Mouse (Mus musculus) CH12.LX (cell line): Measurements from ENCODE around the gene Fam3c. TPM values are rescaled to one million over a fixed set of nuclear protein-coding genes. Genes with fewer than 3 reads are reported as not detected.

ENCODE experiments used
- DNase-seq: peaks from one replicate; pipeline ENCODE4 v3.0.0-alpha.2; 2013; ENCODE audit errors: extremely low read depth
- H3K27ac ChIP-seq: 2 replicates; pipeline ENCODE4 v1.5.1; 2012; ENCODE audit warnings: low read depth, mild to moderate bottlenecking, control low read depth, moderate library complexity; ENCODE audit not compliant: insufficient read depth
- H3K27me3 ChIP-seq: replicated peaks from 2 replicates; pipeline ENCODE3; 2012; ENCODE audit warnings: inconsistent platforms
- H3K36me3 ChIP-seq, 2 experiments: replicated peaks in 1 of 2; 2 replicates each; pipeline versions ENCODE3 to v1.6.1; 2012; ENCODE audit warnings: inconsistent platforms in 1 of 2, low read length in 1 of 2, mild to moderate bottlenecking in 1 of 2, mixed read lengths in 1 of 2, moderate library complexity in 1 of 2; ENCODE audit not compliant: control insufficient read depth in 1 of 2, insufficient read depth in 1 of 2
- H3K4me1 ChIP-seq, 2 experiments: 2 replicates each; pipeline ENCODE4 v1.6.1; 2012; ENCODE audit warnings: inconsistent platforms in 1 of 2, moderate library complexity in 1 of 2; ENCODE audit not compliant: insufficient read depth in 2 of 2, control insufficient read depth in 1 of 2
- H3K4me2 ChIP-seq: 2 replicates; pipeline ENCODE4 v1.6.1; 2012; ENCODE audit warnings: low read depth, mild to moderate bottlenecking, control low read depth; ENCODE audit not compliant: poor library complexity, insufficient read depth, severe bottlenecking
- H3K4me3 ChIP-seq, 3 experiments: fragments of 150-350 bp in 1 of 3; sonication (generic) in 1 of 3; replicated peaks in 1 of 3; 2 replicates each; pipeline versions ENCODE3 to v1.5.1; 2011 to 2012; ENCODE audit warnings: low read depth in 2 of 3, low read length in 2 of 3, mild to moderate bottlenecking in 2 of 3, moderate library complexity in 2 of 3, control low read depth in 1 of 3, improper control_type of control experiment in 1 of 3, inconsistent platforms in 1 of 3, mixed read lengths in 1 of 3; ENCODE audit not compliant: poor library complexity in 1 of 3
- H3K79me2 ChIP-seq: replicated peaks from 2 replicates; pipeline ENCODE4 v1.6.1; 2012; ENCODE audit warnings: mild to moderate bottlenecking, moderate library complexity; ENCODE audit not compliant: control insufficient read depth, poor library complexity, insufficient read depth, severe bottlenecking; ENCODE audit errors: extremely low read depth
- H3K9ac ChIP-seq: 2 replicates; pipeline ENCODE4 v1.6.1; 2012; ENCODE audit warnings: low read depth, mild to moderate bottlenecking, control low read depth, moderate library complexity; ENCODE audit not compliant: insufficient read depth
- H3K9me3 ChIP-seq: replicated peaks from 2 replicates; pipeline ENCODE3; 2012; ENCODE audit warnings: low read length, inconsistent platforms, mixed read lengths
- CHD1 ChIP-seq: IDR thresholded peaks from 2 replicates; pipeline ENCODE4 v1.6.1; 2012; ENCODE audit warnings: low read depth, low read length, improper control_type of control experiment, inconsistent platforms
- CHD2 ChIP-seq: IDR thresholded peaks from 2 replicates; pipeline ENCODE4 v1.6.1; 2011; ENCODE audit warnings: low read length, improper control_type of control experiment
- CTCF ChIP-seq, 2 experiments: IDR thresholded peaks in 1 of 2; conservative IDR thresholded peaks in 1 of 2; 2 replicates each; pipeline ENCODE4 v1.5.1; 2011 to 2012; ENCODE audit warnings: low read depth in 2 of 2, low read length in 2 of 2, improper control_type of control experiment in 1 of 2, inconsistent platforms in 1 of 2, mild to moderate bottlenecking in 1 of 2, moderate library complexity in 1 of 2
- E2F4 ChIP-seq: IDR thresholded peaks from 2 replicates; pipeline ENCODE4 v1.6.1; 2011; ENCODE audit warnings: low read depth, low read length, improper control_type of control experiment; ENCODE audit not compliant: insufficient replicate concordance
- GABPA ChIP-seq: IDR thresholded peaks from 2 replicates; pipeline ENCODE4 v1.6.1; 2012; ENCODE audit warnings: low read depth, low read length, improper control_type of control experiment, inconsistent platforms; ENCODE audit not compliant: insufficient replicate concordance
- HCFC1 ChIP-seq: IDR thresholded peaks from 2 replicates; pipeline ENCODE4 v1.6.1; 2012; ENCODE audit warnings: low read depth, mild to moderate bottlenecking, inconsistent platforms, low read length, improper control_type of control experiment
- MAFK ChIP-seq: IDR thresholded peaks from 2 replicates; pipeline ENCODE4 v1.6.1; 2011; ENCODE audit warnings: low read length, improper control_type of control experiment; ENCODE audit not compliant: insufficient replicate concordance
- MAZ ChIP-seq: IDR thresholded peaks from 2 replicates; pipeline ENCODE4 v1.6.1; 2012; ENCODE audit warnings: low read depth, mild to moderate bottlenecking, inconsistent platforms, low read length, improper control_type of control experiment, moderate library complexity
- MXI1 ChIP-seq: IDR thresholded peaks from 2 replicates; pipeline ENCODE4 v1.6.1; 2011; ENCODE audit warnings: mild to moderate bottlenecking, low read depth, low read length, improper control_type of control experiment
- MYC ChIP-seq: IDR thresholded peaks from 2 replicates; pipeline ENCODE4 v1.6.1; 2011; ENCODE audit warnings: low read depth, mild to moderate bottlenecking, improper control_type of control experiment, low read length
- RAD21 ChIP-seq: IDR thresholded peaks from 2 replicates; pipeline ENCODE4 v1.6.1; 2011; ENCODE audit warnings: low read depth, mild to moderate bottlenecking, low read length, improper control_type of control experiment, moderate library complexity
- RCOR1 ChIP-seq: conservative IDR thresholded peaks from 2 replicates; pipeline ENCODE4 v1.6.1; 2012; ENCODE audit warnings: low read depth, mild to moderate bottlenecking, inconsistent platforms, low read length, improper control_type of control experiment
- SMC3 ChIP-seq: IDR thresholded peaks from 2 replicates; pipeline ENCODE4 v1.6.1; 2011; ENCODE audit warnings: low read depth, low read length, improper control_type of control experiment
- TBP ChIP-seq: conservative IDR thresholded peaks from 2 replicates; pipeline ENCODE4 v1.6.1; 2011; ENCODE audit warnings: low read depth, low read length, improper control_type of control experiment
- TCF12 ChIP-seq: IDR thresholded peaks from 2 replicates; pipeline ENCODE4 v1.6.1; 2014; ENCODE audit warnings: low read depth, mild to moderate bottlenecking, inconsistent platforms, low read length, improper control_type of control experiment
- ZMIZ1 ChIP-seq: IDR thresholded peaks from 2 replicates; pipeline ENCODE4 v1.6.1; 2012; ENCODE audit warnings: low read depth, mild to moderate bottlenecking, inconsistent platforms, low read length, improper control_type of control experiment
- ZNF384 ChIP-seq: IDR thresholded peaks from 2 replicates; pipeline ENCODE4 v1.6.1; 2012; ENCODE audit warnings: low read depth, low read length, improper control_type of control experiment, inconsistent platforms
- dilution Hi-C: fragments of 300-500 bp; cut with MboI; formaldehyde crosslinking; loops from 2 replicates; pipeline ENCODE4 v1.14.3; 2020; ENCODE audit warnings: low sequenced_read_pairs; ENCODE audit not compliant: extremely low pct_unique_long_range_greater_than_20kb, extremely low pct_ligation_motif_present
- in situ Hi-C: fragments of 300-500 bp; cut with MboI; formaldehyde crosslinking; loops from 3 replicates; pipeline ENCODE4 v1.14.3; 2019; ENCODE audit warnings: low sequenced_read_pairs, low pct_ligation_motif_present, low pct_unique_long_range_greater_than_20kb, mixed read lengths
- polyA plus RNA-seq: library from polyadenylated mRNA; unstranded; fragments of >175 nt; gene quantifications from 2 replicates; pipeline ENCODE4 v1.2.1, GENCODE M21; 2012; ENCODE audit warnings: low read depth; ENCODE audit not compliant: insufficient read length
- total RNA-seq, 2 experiments: library from RNA; depleted of rRNA; stranded (reverse); fragments of 300-350 nt in 1 of 2; fragments of >200 nt in 1 of 2; gene quantifications; 2 replicates each; pipeline ENCODE4 v1.2.3; 2012 to 2014

Fam3c gene
- total and polyA plus RNA-seq, 3 experiments = 61.9 to 155 (median 95.9) TPM

DNA sequence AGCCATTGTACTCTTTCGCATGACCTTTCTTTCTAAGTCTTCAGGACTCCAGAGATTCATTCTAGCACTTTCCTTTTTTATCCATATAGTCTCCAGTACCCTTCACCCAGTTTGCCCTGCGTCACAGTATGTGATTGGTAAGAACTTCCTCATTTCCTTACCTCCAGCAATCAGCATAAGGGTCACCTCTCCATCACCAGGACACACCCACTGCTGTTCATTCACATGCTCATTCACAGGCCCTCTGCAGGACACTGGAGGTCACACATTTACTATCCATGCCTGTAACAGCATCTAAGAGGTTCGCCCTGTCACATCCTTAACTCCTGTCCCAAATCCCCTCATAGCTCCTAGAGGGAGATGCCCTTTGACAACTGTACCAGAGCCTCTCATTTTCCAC, 7.5 kb upstream of the Fam3c start:
- peak; percentile 36; the same call in 1 of the 2 replicates for TF ChIP-seq MYC
- TF ChIP-seq MXI1 = no peak
- peak; percentile 54 for TF ChIP-seq SMC3
- no peak for TF ChIP-seq E2F4
- no peak for TF ChIP-seq GABPA
- no peak for TF ChIP-seq MAFK
- peak; percentile 26 for TF ChIP-seq RAD21
- peak in 1 of 2 experiments; percentile 59; a peak in 2 of 4 replicates for TF ChIP-seq CTCF (conservative IDR thresholded peaks at IDR 0.05 in 1 of 2, IDR thresholded peaks at IDR 0.05 in 1 of 2; ENCODE audit: low read depth in 2 of 2, low read length in 2 of 2)
- no peak for TF ChIP-seq RCOR1
- TF ChIP-seq CHD2 = no peak
- TF ChIP-seq HCFC1 = no peak
- H3K4me2 ChIP-seq = no peak overlapping the region
- dilution Hi-C loops (no loop called here), in situ Hi-C loops (no loop called here)
- no peak overlapping the region for H3K4me3 ChIP-seq
- no peak overlapping the region for H3K27ac ChIP-seq
- no peak for DNase-seq
- H3K27me3 ChIP-seq = no peaks in the 10 kb centered on the region
- peaks cover 2% of the 10 kb centered on the region for H3K9me3 ChIP-seq
- H3K79me2 ChIP-seq = no peaks in the 10 kb centered on the region
- peaks cover 12 to 33% of the 10 kb centered on the region in 2 experiments for H3K4me1 ChIP-seq
- no peaks in the 10 kb centered on the region for H3K36me3 ChIP-seq
- no peak overlapping the region for H3K9ac ChIP-seq

DNA sequence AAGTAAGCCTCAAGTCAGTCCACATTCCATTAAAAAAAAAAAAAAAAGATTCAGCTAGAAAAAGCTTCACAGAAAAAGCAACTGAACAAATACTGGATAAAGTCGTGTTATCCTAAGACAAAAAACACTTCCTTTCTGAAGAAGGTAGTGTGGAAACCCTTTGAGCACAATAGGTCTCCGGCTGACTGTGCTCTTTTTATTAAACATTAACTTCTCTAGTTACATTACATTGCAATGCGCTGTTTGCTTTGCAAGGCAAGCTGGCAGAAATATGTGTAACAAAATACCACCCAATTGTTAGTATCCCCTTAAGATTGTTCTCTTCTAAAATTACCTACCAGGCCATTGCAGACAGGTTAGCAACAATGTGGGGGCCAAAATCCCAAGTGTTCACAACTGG, 5.9 kb upstream of the Fam3c start:
- no peaks in the 10 kb centered on the region for H3K36me3 ChIP-seq
- no peak overlapping the region for H3K27ac ChIP-seq
- no peaks in the 10 kb centered on the region for H3K27me3 ChIP-seq
- dilution Hi-C loops = no loop called here
- TF ChIP-seq MAZ = no peak
- no peak overlapping the region for H3K4me2 ChIP-seq
- no peak for DNase-seq
- H3K4me1 ChIP-seq = peaks cover 7 to 28% of the 10 kb centered on the region in 2 experiments
- in situ Hi-C loops = no loop called here
- no peaks in the 10 kb centered on the region for H3K79me2 ChIP-seq
- H3K9me3 ChIP-seq = peaks cover 6% of the 10 kb centered on the region
- H3K9ac ChIP-seq = no peak overlapping the region
- H3K4me3 ChIP-seq = no peak overlapping the region

DNA sequence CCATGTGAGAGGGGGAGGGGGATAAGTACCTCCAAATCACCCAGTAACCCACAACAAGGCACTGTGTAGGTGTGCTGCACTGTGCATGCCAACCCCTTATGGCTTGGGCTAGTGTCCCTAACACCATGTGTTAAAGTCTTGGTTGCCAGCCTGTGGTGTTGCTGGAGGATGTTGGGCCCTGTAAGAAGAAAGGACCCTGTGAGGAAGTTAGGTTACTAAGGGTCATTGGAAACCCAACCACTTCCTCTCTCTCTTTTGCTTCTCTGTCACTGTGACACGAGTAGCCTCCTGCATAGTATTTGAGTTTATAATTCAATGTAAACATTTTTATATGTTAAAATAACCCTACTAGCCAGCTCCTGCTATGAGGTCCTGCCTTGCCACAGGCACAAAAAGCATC, 3.0 kb upstream of the Fam3c start:
- H3K27ac ChIP-seq = no peak overlapping the region
- no peaks in the 10 kb centered on the region for H3K27me3 ChIP-seq
- in situ Hi-C loops = no loop called here
- peaks cover 3% of the 10 kb centered on the region for H3K9me3 ChIP-seq
- H3K4me1 ChIP-seq = peaks cover 7 to 18% of the 10 kb centered on the region in 2 experiments
- H3K79me2 ChIP-seq = peaks cover 18% of the 10 kb centered on the region
- peak overlapping the region in 1 of 3 experiments; percentile 22 for H3K4me3 ChIP-seq
- no peaks in the 10 kb centered on the region for H3K36me3 ChIP-seq
- no peak for DNase-seq
- TF ChIP-seq CHD1 (no peak), ZNF384 (no peak), TCF12 (no peak), ZMIZ1 (no peak), E2F4 (no peak), CTCF (conservative IDR thresholded peaks at IDR 0.05 in 1 of 2, IDR thresholded peaks at IDR 0.05 in 1 of 2; ENCODE audit: low read depth in 2 of 2, low read length in 2 of 2) (no peak), TBP (no peak)
- TF ChIP-seq, all 38 proteins: peak for 0
- Histone ChIP-seq H3K9ac (no peak overlapping the region), H3K4me2 (no peak overlapping the region)
- dilution Hi-C loops = no loop called here
